Mouse (Mus musculus): ENCODE results near the gene Mtmr12.

DNA sequence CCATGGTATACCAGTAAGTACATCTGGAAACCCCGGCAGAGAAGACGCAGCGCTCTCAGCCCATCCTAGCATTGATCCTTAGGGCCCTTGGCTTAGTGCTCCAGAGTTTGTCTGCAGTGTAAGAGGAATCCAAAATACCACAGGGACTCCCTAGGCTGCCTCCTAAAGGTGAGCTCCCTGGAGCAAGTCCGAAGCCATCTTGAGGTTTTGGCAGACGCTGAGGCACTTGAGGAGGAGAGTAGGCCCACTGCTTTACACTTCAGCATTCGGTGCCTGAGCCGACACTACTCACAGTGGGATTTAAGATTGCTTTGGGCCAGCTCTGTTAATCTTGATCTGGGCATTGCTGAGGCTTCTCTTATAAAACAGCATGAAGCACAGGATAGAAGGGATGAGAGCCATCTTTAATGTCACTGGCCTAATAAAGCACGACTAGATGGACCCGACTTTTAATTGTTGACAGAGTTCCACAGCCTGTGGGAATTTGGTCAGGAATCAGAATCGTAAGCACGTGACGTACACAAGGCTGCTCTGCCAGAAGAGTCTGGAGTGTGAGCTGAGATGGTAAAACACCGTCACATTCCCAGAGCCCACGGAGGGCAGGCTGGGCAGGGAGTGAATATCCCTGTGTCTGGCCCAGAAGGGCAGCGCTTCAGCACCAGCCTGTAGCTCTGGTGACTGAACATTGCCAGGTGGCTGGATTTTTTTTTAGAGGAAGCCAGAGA, 46.8 kb downstream of the Mtmr12 start:
- TF ChIP-seq POLR2AphosphoS5 (IDR thresholded peaks at IDR 0.05; ENCODE audit: borderline replicate concordance, low read depth, low read length) (no peak), POLR2A (IDR thresholded peaks at IDR 0.05; ENCODE audit: control insufficient read depth in 1 of 2, insufficient read depth in 1 of 2, low read depth in 1 of 2, low read length in 2 of 2, poor library complexity in 1 of 2) (0 out of 4 replicates have a peak, but pooled peaks of 1 of the 2 experiments have one; percentile 36), ZC3H11A (IDR thresholded peaks at IDR 0.05; ENCODE audit: low read depth, low read length) (no peak), CTCF (IDR thresholded peaks at IDR 0.05 in 2 of 3, conservative IDR thresholded peaks at IDR 0.05 in 1 of 3; ENCODE audit: control insufficient read depth in 1 of 3, insufficient read depth in 1 of 3, low read depth in 2 of 3, low read length in 3 of 3, poor library complexity in 1 of 3, severe bottlenecking in 1 of 3) (no peak), EP300 (IDR thresholded peaks at IDR 0.05; ENCODE audit: low read depth in 1 of 2, low read length in 2 of 2) (no peak)

Data from MEL (cell line).